In genomic region chr5:53352852-53353251, GRCm38 (mm10) we compare ENCODE assay signal across 17 mouse cellular contexts.
"Had no signal": no experiment of that assay in that cellular context is flagged by ENCODE, and none has a peak within 500 bp of the region (broad histone marks: within the 10 kb centered on the region; RNA-seq: fewer than 3 reads in every experiment).

No protein-coding gene starts in this region.

- H3K27ac ChIP-seq: midbrain, embryonic 10.5 days; midbrain, embryonic 12.5 days; neural tube, embryonic 13.5 days; neural tube, embryonic 15.5 days; stomach, embryonic 15.5 days; stomach, postnatal 0 days had no signal

- H3K36me3 ChIP-seq: midbrain, embryonic 10.5 days; midbrain, embryonic 12.5 days; neural tube, embryonic 13.5 days; neural tube, embryonic 15.5 days; stomach, embryonic 15.5 days had no signal

- H3K9me3 ChIP-seq: midbrain, embryonic 10.5 days; midbrain, embryonic 12.5 days; neural tube, embryonic 13.5 days; neural tube, embryonic 15.5 days; stomach, embryonic 15.5 days had no signal

- H3K4me3 ChIP-seq: midbrain, embryonic 10.5 days; midbrain, embryonic 12.5 days; myocyte; neural tube, embryonic 13.5 days; neural tube, embryonic 15.5 days; stomach, embryonic 15.5 days had no signal

- H3K4me1 ChIP-seq: neural tube, embryonic 13.5 days; stomach, embryonic 15.5 days had no signal

- H3K27me3 ChIP-seq: midbrain, embryonic 12.5 days; neural tube, embryonic 13.5 days; neural tube, embryonic 15.5 days; stomach, embryonic 15.5 days had no signal

- ATAC-seq: midbrain, embryonic 16.5 days had no signal

- H3K4me2 ChIP-seq: lung, embryonic 14.5 days; midbrain, embryonic 12.5 days; neural tube, embryonic 13.5 days; neural tube, embryonic 15.5 days; stomach, embryonic 15.5 days had no signal

- H3K9ac ChIP-seq: lung, embryonic 14.5 days; midbrain, embryonic 12.5 days; neural tube, embryonic 13.5 days; neural tube, embryonic 15.5 days; stomach, embryonic 15.5 days had no signal

- DNase-seq: lung, embryonic 14.5 days; lung, postnatal 10 days; lung, postnatal 4 days; midbrain, embryonic 14.5 days; retina, postnatal 1 day; right cerebral cortex, adult 18-20 months; thymus, adult 18-20 months; thymus, postnatal 14 days; thymus, postnatal 36 days had no signal
